Mouse (Mus musculus): ENCODE measurements around the gene Vtn. TPM values are rescaled to one million over a fixed set of nuclear protein-coding genes. Genes with fewer than 3 reads are reported as not detected.
A peak's percentile ranks its signal among the peaks of the same experiment; 100 is the strongest.

Vtn gene
- polyA plus RNA-seq, 1 experiment from 2014 or later, result 2.7 TPM

- 80% methylated on average over 9 of the region's 9 CpGs for WGBS
- H3K4me3 ChIP-seq, result no peak overlapping the region
- H3K9me3 ChIP-seq, result no peaks in the 10 kb centered on the region
- H3K27me3 ChIP-seq, result peaks cover 44% of the 10 kb centered on the region
- H3K9ac ChIP-seq, result no peak overlapping the region
- no peak for ATAC-seq (ENCODE audit: insufficient number of reproducible peaks, low FRiP score, low TSS enrichment, low read depth)
- no peak overlapping the region for H3K27ac ChIP-seq
- H3K36me3 ChIP-seq, result 0 out of 2 replicates have a peak, but pooled peaks cover 3% of the 10 kb centered on the region
- no peak overlapping the region for H3K4me2 ChIP-seq
- peaks cover 16% of the 10 kb centered on the region for H3K4me1 ChIP-seq
These were observed 1.8 kb downstream of the Vtn start for GRCm38 (mm10) chr11:78500623-78501202.

- Histone ChIP-seq H3K4me2 (no peak overlapping the region), H3K9me3 (no peaks in the 10 kb centered on the region), H3K27me3 (peaks cover 36% of the 10 kb centered on the region), H3K27ac (no peak overlapping the region), H3K9ac (no peak overlapping the region), H3K4me3 (no peak overlapping the region), H3K4me1 (peaks cover 16% of the 10 kb centered on the region), H3K36me3 (peaks cover 6% of the 10 kb centered on the region)
- ATAC-seq (ENCODE audit: insufficient number of reproducible peaks, low FRiP score, low TSS enrichment, low read depth), result no peak
- WGBS, result 71% methylated on average over 20 of the region's 20 CpGs
These were observed 2.6 kb downstream of the Vtn start for GRCm38 (mm10) chr11:78501529-78501928.

GRCm38 (mm10) chr11:78502909-78503650 is 4.2 kb downstream of the Vtn start, which contains the start of gene Sebox:
TSS of gene Sebox (plus strand) at chr11:78503447.
- peaks cover 21% of the 10 kb centered on the region for H3K36me3 ChIP-seq
- H3K9ac ChIP-seq, result 0 out of 2 replicates have a peak within 1 kb of the TSS, but pooled peaks have one; percentile 4
- H3K9me3 ChIP-seq, result no peaks in the 10 kb centered on the region
- H3K4me2 ChIP-seq, result no peak within 1 kb of the TSS
- peaks cover 29% of the 10 kb centered on the region for H3K27me3 ChIP-seq
- peaks cover 2% of the 10 kb centered on the region; the same call in 1 of the 2 replicates for H3K4me1 ChIP-seq
- H3K27ac ChIP-seq, result no peak within 1 kb of the TSS
- 62% methylated on average over 7 of the region's 7 CpGs for WGBS
- H3K4me3 ChIP-seq, result no peak within 1 kb of the TSS
- ATAC-seq (ENCODE audit: insufficient number of reproducible peaks, low FRiP score, low TSS enrichment, low read depth), result no peak

- ATAC-seq (ENCODE audit: insufficient number of reproducible peaks, low FRiP score, low TSS enrichment, low read depth), result no peak
- H3K36me3 ChIP-seq, result peaks cover 29% of the 10 kb centered on the region
- no peak overlapping the region for H3K27ac ChIP-seq
- 75% methylated on average over 3 of the region's 3 CpGs for WGBS
- H3K27me3 ChIP-seq, result peaks cover 10% of the 10 kb centered on the region; the same call in 1 of the 2 replicates
- no peak overlapping the region for H3K4me3 ChIP-seq
- no peak overlapping the region for H3K9ac ChIP-seq
- no peaks in the 10 kb centered on the region for H3K9me3 ChIP-seq
- H3K4me1 ChIP-seq, result no peaks in the 10 kb centered on the region
- no peak overlapping the region for H3K4me2 ChIP-seq
These were observed 6.5 kb downstream of the Vtn start for GRCm38 (mm10) chr11:78505430-78505829.

DNA sequence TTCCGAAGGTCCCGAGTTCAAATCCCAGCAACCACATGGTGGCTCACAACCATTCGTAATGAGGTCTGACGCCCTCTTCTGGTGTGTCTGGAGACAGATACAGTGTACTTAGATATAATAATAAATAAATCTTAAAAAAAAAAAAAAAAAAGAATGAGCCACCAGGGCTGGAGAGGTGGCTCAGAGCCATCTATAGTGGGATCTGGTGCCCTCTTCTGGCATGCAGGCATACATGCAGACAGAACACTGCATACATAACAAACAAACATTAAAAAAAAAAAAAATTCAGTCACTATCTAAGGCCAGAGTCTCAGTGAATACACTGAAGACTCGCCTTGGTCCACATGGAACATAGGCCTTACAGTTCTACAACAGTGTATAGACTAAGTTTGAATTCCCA is 10.3 kb downstream of the Vtn start:
- Histone ChIP-seq H3K4me3 (no peak overlapping the region), H3K36me3 (peaks cover 33% of the 10 kb centered on the region), H3K9me3 (no peaks in the 10 kb centered on the region), H3K4me2 (no peak overlapping the region), H3K4me1 (peaks cover 18% of the 10 kb centered on the region), H3K27me3 (no peaks in the 10 kb centered on the region), H3K9ac (no peak overlapping the region), H3K27ac (no peak overlapping the region)
- ATAC-seq (ENCODE audit: insufficient number of reproducible peaks, low FRiP score, low TSS enrichment, low read depth), result no peak
- 81% methylated on average over 5 of the region's 5 CpGs for WGBS

DNA sequence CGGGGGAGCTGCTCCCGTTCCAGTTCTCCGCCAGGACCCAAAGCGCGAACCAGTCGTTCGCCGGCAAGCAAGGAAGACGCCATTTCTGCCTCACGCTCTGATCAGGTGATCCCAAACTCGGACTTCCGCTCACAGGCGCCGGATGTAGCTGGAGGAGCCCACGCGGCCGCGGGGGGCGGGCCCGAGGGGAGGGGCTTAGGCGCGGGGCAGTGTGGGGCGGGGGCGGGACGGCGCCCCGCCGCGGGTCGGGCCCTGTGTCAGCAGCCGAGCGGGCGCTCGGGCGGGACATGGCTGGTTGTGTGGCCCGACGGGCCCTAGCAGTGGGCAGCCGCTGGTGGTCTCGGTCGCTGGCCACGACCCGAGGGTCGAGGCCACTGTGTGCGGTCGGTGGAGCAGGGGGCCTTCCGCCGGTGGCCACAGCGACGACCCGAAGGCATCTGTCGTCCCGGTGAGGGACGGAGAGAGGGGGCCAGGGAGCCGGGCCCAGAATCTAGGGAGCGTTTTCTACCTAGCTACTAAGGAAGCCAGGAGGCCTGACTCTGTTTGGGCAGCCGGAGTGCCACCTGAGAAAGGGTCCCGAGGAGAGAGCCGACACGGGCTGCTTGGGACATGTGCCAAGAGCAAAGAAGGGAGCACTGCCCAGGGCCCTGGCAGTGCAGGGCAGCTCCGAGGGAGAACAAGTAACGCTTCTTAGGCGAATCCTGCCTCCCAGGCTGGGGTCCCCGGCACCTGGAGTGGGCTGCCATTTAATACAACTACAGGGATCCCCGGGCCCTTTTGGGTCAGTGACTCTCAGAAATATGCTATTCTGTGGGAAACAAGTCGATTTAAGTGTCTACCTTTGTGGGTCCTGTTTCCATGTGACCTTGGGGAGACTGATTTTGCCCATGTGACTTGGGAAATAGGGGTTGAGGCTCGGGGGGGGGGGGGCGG is 13.4 kb downstream of the Vtn start, which contains the start of the genes Tmem199 and Poldip2:
Gene Tmem199 (minus strand): TSS at position 148 of the 933 bp plus-strand sequence.
Gene Poldip2 (plus strand): TSS at position 169 of the 933 bp plus-strand sequence.
- ATAC-seq (ENCODE audit: insufficient number of reproducible peaks, low FRiP score, low TSS enrichment, low read depth), result peak; percentile 95
- Histone ChIP-seq H3K9ac (peak within 1 kb of the TSS; percentile 94), H3K27me3 (no peaks in the 10 kb centered on the region), H3K4me1 (peaks cover 18% of the 10 kb centered on the region), H3K36me3 (peaks cover 47% of the 10 kb centered on the region), H3K4me2 (peak within 1 kb of the TSS; percentile 87), H3K4me3 (peak within 1 kb of the TSS; percentile 96), H3K27ac (peak within 1 kb of the TSS; percentile 87), H3K9me3 (no peaks in the 10 kb centered on the region)
- under 1% methylated on average over 66 of the region's 67 CpGs for WGBS

GRCm38 (mm10) chr11:78513106-78513790 is 14.4 kb downstream of the Vtn start:
- H3K4me1 ChIP-seq, result peaks cover 18% of the 10 kb centered on the region
- H3K27ac ChIP-seq, result no peak overlapping the region
- H3K9ac ChIP-seq, result peak overlapping the region; percentile 94
- H3K4me3 ChIP-seq, result peak overlapping the region; percentile 96
- peak overlapping the region; percentile 87 for H3K4me2 ChIP-seq
- ATAC-seq (ENCODE audit: insufficient number of reproducible peaks, low FRiP score, low TSS enrichment, low read depth), result no peak
- 71% methylated on average over 3 of the region's 3 CpGs for WGBS
- no peaks in the 10 kb centered on the region for H3K9me3 ChIP-seq
- no peaks in the 10 kb centered on the region for H3K27me3 ChIP-seq
- H3K36me3 ChIP-seq, result peaks cover 47% of the 10 kb centered on the region

- Histone ChIP-seq H3K36me3 (peaks cover 65% of the 10 kb centered on the region), H3K4me1 (peaks cover 18% of the 10 kb centered on the region), H3K4me2 (no peak overlapping the region), H3K4me3 (no peak overlapping the region), H3K27ac (no peak overlapping the region), H3K9me3 (no peaks in the 10 kb centered on the region), H3K27me3 (no peaks in the 10 kb centered on the region), H3K9ac (no peak overlapping the region)
- ATAC-seq (ENCODE audit: insufficient number of reproducible peaks, low FRiP score, low TSS enrichment, low read depth), result no peak
- 74% methylated on average over 2 of the region's 2 CpGs for WGBS
These were observed 16.8 kb downstream of the Vtn start for GRCm38 (mm10) chr11:78515549-78516325.

GRCm38 (mm10) chr11:78518931-78519330 is 20.0 kb downstream of the Vtn start:
- ATAC-seq (ENCODE audit: insufficient number of reproducible peaks, low FRiP score, low TSS enrichment, low read depth), result no peak
- 94% methylated on average over 10 of the region's 10 CpGs for WGBS
- H3K36me3 ChIP-seq, result peaks cover 95% of the 10 kb centered on the region

GRCm38 (mm10) chr11:78521880-78522279 is 23.0 kb downstream of the Vtn start:
- 0 out of 2 replicates have a peak, but pooled peaks cover 4% of the 10 kb centered on the region for H3K4me1 ChIP-seq
- H3K27me3 ChIP-seq, result no peaks in the 10 kb centered on the region
- H3K4me2 ChIP-seq, result no peak overlapping the region
- 0 out of 2 replicates have a peak, but pooled peaks have one; percentile 1 for ATAC-seq (ENCODE audit: insufficient number of reproducible peaks, low FRiP score, low TSS enrichment, low read depth)
- H3K9ac ChIP-seq, result no peak overlapping the region
- H3K9me3 ChIP-seq, result no peaks in the 10 kb centered on the region
- H3K36me3 ChIP-seq, result peaks cover 96% of the 10 kb centered on the region
- H3K27ac ChIP-seq, result no peak overlapping the region
- 88% methylated on average over 3 of the region's 3 CpGs for WGBS
- no peak overlapping the region for H3K4me3 ChIP-seq

More at GRCm38 (mm10) chr11:78518931-78519330, 20.0 kb downstream of the Vtn start:
- H3K9ac ChIP-seq, result no peak overlapping the region
- H3K27me3 ChIP-seq, result no peaks in the 10 kb centered on the region
- no peak overlapping the region for H3K4me3 ChIP-seq
- no peaks in the 10 kb centered on the region for H3K4me1 ChIP-seq
- no peak overlapping the region for H3K27ac ChIP-seq
- no peaks in the 10 kb centered on the region for H3K9me3 ChIP-seq
- H3K4me2 ChIP-seq, result no peak overlapping the region
